Mouse (Mus musculus): Measurements from ENCODE around the gene Mtf1. TPM values are rescaled to one million over a fixed set of nuclear protein-coding genes. Genes with fewer than 3 reads are reported as not detected.

The Mtf1 gene
- polyA plus RNA-seq, 1 experiment from 2014 or later = 9.8 TPM

GRCm38 (mm10) chr4:124838035-124838700, 36.3 kb downstream of the Mtf1 start:
- Histone ChIP-seq H3K4me3 (replicated peaks) (no peak overlapping the region), H3K27me3 (replicated peaks) (no peaks in the 10 kb centered on the region), H3K36me3 (peaks cover 36% of the 10 kb centered on the region), H3K4me2 (no peak overlapping the region), H3K4me1 (no peaks in the 10 kb centered on the region), H3K9me3 (replicated peaks) (no peaks in the 10 kb centered on the region), H3K9ac (replicated peaks) (no peak overlapping the region), H3K27ac (replicated peaks) (no peak overlapping the region)
- WGBS = 84% methylated on average over 14 of the region's 14 CpGs
- no peak for ATAC-seq (ENCODE audit: low FRiP score)

GRCm38 (mm10) chr4:124840998-124841397, 39.1 kb downstream of the Mtf1 start:
- Histone ChIP-seq H3K9ac (replicated peaks) (no peak overlapping the region), H3K36me3 (peaks cover 29% of the 10 kb centered on the region), H3K4me2 (no peak overlapping the region), H3K4me3 (replicated peaks) (no peak overlapping the region), H3K4me1 (no peaks in the 10 kb centered on the region), H3K27me3 (replicated peaks) (no peaks in the 10 kb centered on the region), H3K9me3 (replicated peaks) (no peaks in the 10 kb centered on the region), H3K27ac (replicated peaks) (no peak overlapping the region)
- WGBS = 96% methylated on average over 1 of the region's 1 CpGs
- no peak for ATAC-seq (ENCODE audit: low FRiP score)

- 54% methylated on average over 11 of the region's 11 CpGs for WGBS
Measured at GRCm38 (mm10) chr4:124843493-124843892, 41.6 kb downstream of the Mtf1 start.

GRCm38 (mm10) chr4:124847573-124847972, 45.7 kb downstream of the Mtf1 start:
- WGBS = 5% methylated on average over 8 of the region's 8 CpGs
- Histone ChIP-seq H3K27ac (replicated peaks) (0 out of 2 replicates have a peak overlapping the region, but pooled peaks have one; percentile 37), H3K9me3 (replicated peaks) (no peaks in the 10 kb centered on the region), H3K9ac (replicated peaks) (no peak overlapping the region), H3K4me2 (no peak overlapping the region), H3K27me3 (replicated peaks) (no peaks in the 10 kb centered on the region), H3K36me3 (peaks cover under 1% of the 10 kb centered on the region), H3K4me1 (peaks cover 35% of the 10 kb centered on the region), H3K4me3 (replicated peaks) (no peak overlapping the region)
- ATAC-seq (ENCODE audit: low FRiP score) = no peak

More at GRCm38 (mm10) chr4:124843493-124843892, 41.6 kb downstream of the Mtf1 start:
- Histone ChIP-seq H3K27me3 (replicated peaks) (no peaks in the 10 kb centered on the region), H3K36me3 (peaks cover 17% of the 10 kb centered on the region), H3K27ac (replicated peaks) (no peak overlapping the region), H3K4me2 (no peak overlapping the region), H3K9me3 (replicated peaks) (no peaks in the 10 kb centered on the region), H3K4me1 (peaks cover 11% of the 10 kb centered on the region), H3K4me3 (replicated peaks) (no peak overlapping the region), H3K9ac (replicated peaks) (no peak overlapping the region)
- no peak for ATAC-seq (ENCODE audit: low FRiP score)

GRCm38 (mm10) chr4:124849631-124850260, 47.8 kb downstream of the Mtf1 start:
- ATAC-seq (ENCODE audit: low FRiP score) = peak; percentile 55
- Histone ChIP-seq H3K4me2 (peak overlapping the region; percentile 80), H3K4me1 (peaks cover 43% of the 10 kb centered on the region), H3K27ac (replicated peaks) (peak overlapping the region; percentile 98), H3K27me3 (replicated peaks) (no peaks in the 10 kb centered on the region), H3K9ac (replicated peaks) (peak overlapping the region; percentile 77), H3K36me3 (peaks cover 19% of the 10 kb centered on the region), H3K9me3 (replicated peaks) (no peaks in the 10 kb centered on the region), H3K4me3 (replicated peaks) (peak overlapping the region; percentile 75)
- 2% methylated on average over 23 of the region's 24 CpGs for WGBS

- no peaks in the 10 kb centered on the region for H3K27me3 ChIP-seq (replicated peaks)
- H3K9ac ChIP-seq (replicated peaks) = peak within 1 kb of the TSS; percentile 77
- H3K4me2 ChIP-seq = peak within 1 kb of the TSS; percentile 80
- ATAC-seq (ENCODE audit: low FRiP score) = peak; percentile 95
- H3K36me3 ChIP-seq = peaks cover 23% of the 10 kb centered on the region
- H3K9me3 ChIP-seq (replicated peaks) = no peaks in the 10 kb centered on the region
- peak within 1 kb of the TSS; percentile 98 for H3K27ac ChIP-seq (replicated peaks)
- H3K4me3 ChIP-seq (replicated peaks) = peak within 1 kb of the TSS; percentile 75
- H3K4me1 ChIP-seq = peaks cover 43% of the 10 kb centered on the region
- WGBS = under 1% methylated on average over 76 of the region's 90 CpGs
Measured at GRCm38 (mm10) chr4:124850261-124850913, 48.5 kb downstream of the Mtf1 start, which contains the start of gene Yrdc. Gene Yrdc (plus strand): TSS chr4:124850679.

- ATAC-seq (ENCODE audit: low FRiP score) = peak; percentile 52
- WGBS = under 1% methylated on average over 74 of the region's 75 CpGs
- Histone ChIP-seq H3K9ac (replicated peaks) (peak within 1 kb of the TSS; percentile 77), H3K4me3 (replicated peaks) (peak within 1 kb of the TSS; percentile 75), H3K36me3 (peaks cover 30% of the 10 kb centered on the region), H3K4me2 (peak within 1 kb of the TSS; percentile 80), H3K4me1 (peaks cover 43% of the 10 kb centered on the region), H3K27me3 (replicated peaks) (no peaks in the 10 kb centered on the region), H3K9me3 (replicated peaks) (no peaks in the 10 kb centered on the region), H3K27ac (replicated peaks) (peak within 1 kb of the TSS; percentile 98)
Measured at GRCm38 (mm10) chr4:124850933-124851658, 49.2 kb downstream of the Mtf1 start, which contains the start of gene 1110065P20Rik. Gene 1110065P20Rik (minus strand): TSS chr4:124851196.

GRCm38 (mm10) chr4:124856294-124856693, 54.4 kb downstream of the Mtf1 start:
- 96% methylated on average over 8 of the region's 8 CpGs for WGBS
- Histone ChIP-seq H3K36me3 (peaks cover 64% of the 10 kb centered on the region), H3K27ac (replicated peaks) (no peak overlapping the region)

GRCm38 (mm10) chr4:124858370-124858769, 56.5 kb downstream of the Mtf1 start:
- Histone ChIP-seq H3K36me3 (peaks cover 59% of the 10 kb centered on the region), H3K9ac (replicated peaks) (no peak overlapping the region), H3K27ac (replicated peaks) (no peak overlapping the region), H3K4me1 (peaks cover 31% of the 10 kb centered on the region), H3K4me3 (replicated peaks) (no peak overlapping the region), H3K27me3 (replicated peaks) (no peaks in the 10 kb centered on the region), H3K9me3 (replicated peaks) (no peaks in the 10 kb centered on the region), H3K4me2 (no peak overlapping the region)
- WGBS = 79% methylated on average over 5 of the region's 5 CpGs
- ATAC-seq (ENCODE audit: low FRiP score) = no peak

More at GRCm38 (mm10) chr4:124856294-124856693, 54.4 kb downstream of the Mtf1 start:
- Histone ChIP-seq H3K9ac (replicated peaks) (no peak overlapping the region), H3K4me1 (peaks cover 41% of the 10 kb centered on the region), H3K4me2 (no peak overlapping the region), H3K4me3 (replicated peaks) (no peak overlapping the region), H3K9me3 (replicated peaks) (no peaks in the 10 kb centered on the region), H3K27me3 (replicated peaks) (no peaks in the 10 kb centered on the region)
- ATAC-seq (ENCODE audit: low FRiP score) = no peak

GRCm38 (mm10) chr4:124860446-124860845, 58.5 kb downstream of the Mtf1 start:
- peak overlapping the region; percentile 85 for H3K4me2 ChIP-seq
- ATAC-seq (ENCODE audit: low FRiP score) = no peak
- no peaks in the 10 kb centered on the region for H3K9me3 ChIP-seq (replicated peaks)
- 17% methylated on average over 7 of the region's 7 CpGs for WGBS
- H3K27ac ChIP-seq (replicated peaks) = no peak overlapping the region
- H3K9ac ChIP-seq (replicated peaks) = peak overlapping the region; percentile 80
- peak overlapping the region; percentile 73 for H3K4me3 ChIP-seq (replicated peaks)
- peaks cover 41% of the 10 kb centered on the region for H3K36me3 ChIP-seq
- H3K4me1 ChIP-seq = peaks cover 31% of the 10 kb centered on the region
- H3K27me3 ChIP-seq (replicated peaks) = no peaks in the 10 kb centered on the region

All from neural tube, embryonic 15.5 days (tissue).